Comparison of ENCODE assay signal across 8 mouse cellular contexts in genomic region chr14:55095671-55096070, GRCm38 (mm10). TPM values are rescaled to one million over a fixed set of nuclear protein-coding genes. Genes with fewer than 3 reads are reported as not detected.
A peak's percentile ranks its signal among the peaks of the same experiment; 100 is the strongest.
DNase-seq lines count a peak whose midpoint lies in the region; ATAC-seq and TF ChIP-seq lines count a peak whose summit lies in the region.

No protein-coding gene starts in this region.

- no peaks in the 10 kb centered on the region for H3K9me3 ChIP-seq in heart, embryonic 11.5 days (replicated peaks; ENCODE audit: control insufficient read depth, low read length)
- H3K9me3 ChIP-seq in E14TG2a.4 (ENCODE audit: low read length): no peaks in the 10 kb centered on the region
- H3K9me3 ChIP-seq in heart, embryonic 16.5 days (replicated peaks; ENCODE audit: control insufficient read depth, low read length): no peaks in the 10 kb centered on the region
- H3K9me3 ChIP-seq in liver, postnatal 0 days (ENCODE audit: low read length): no peaks in the 10 kb centered on the region

- H3K4me2 ChIP-seq in heart, embryonic 11.5 days: peak overlapping the region; percentile 70
- H3K4me2 ChIP-seq in heart, embryonic 16.5 days (ENCODE audit: low read depth, low read length): peak overlapping the region; percentile 91
- peak overlapping the region; percentile 91 for H3K4me2 ChIP-seq in liver, postnatal 0 days (ENCODE audit: low read depth, low read length)

- no peak overlapping the region for H3K27ac ChIP-seq in heart, embryonic 11.5 days (ENCODE audit: low read depth, low read length)
- no peak overlapping the region for H3K27ac ChIP-seq in heart, embryonic 16.5 days (ENCODE audit: low read length)
- H3K27ac ChIP-seq in liver, postnatal 0 days (ENCODE audit: low read depth): peak overlapping the region; percentile 80; the same call in 1 of the 2 replicates

- 63% methylated on average over 12 of the region's 12 CpGs for WGBS in heart, embryonic 11.5 days (ENCODE audit: insufficient replicate concordance)
- WGBS in heart, embryonic 16.5 days: 71% methylated on average over 12 of the region's 12 CpGs
- WGBS in liver, postnatal 0 days (ENCODE audit: insufficient replicate concordance): 58% methylated on average over 12 of the region's 12 CpGs

- no peak overlapping the region; the same call in 1 of the 2 replicates for H3K9ac ChIP-seq in heart, embryonic 11.5 days (ENCODE audit: low read depth, low read length)
- peak overlapping the region; percentile 87 for H3K9ac ChIP-seq in heart, embryonic 16.5 days (ENCODE audit: low read length)
- H3K9ac ChIP-seq in liver, postnatal 0 days (replicated peaks): peak overlapping the region; percentile 83

- no peak for DNase-seq in heart, adult 9 months (ENCODE audit: low spot score in 2 of 2)
- peak; percentile 17 for DNase-seq in liver, postnatal 0 days
- no peak for DNase-seq in gastrocnemius, adult 8-10 months (ENCODE audit: low spot score in 2 of 2)
- DNase-seq in layer of hippocampus, adult 9-11 months: no peak
- DNase-seq in Muller cell, postnatal 12 days (ENCODE audit: inconsistent ontology term): no peak

- no peak for ATAC-seq in heart, embryonic 11.5 days (replicated peaks; ENCODE audit: insufficient number of reproducible peaks, low FRiP score, low TSS enrichment)
- no peak for ATAC-seq in heart, embryonic 16.5 days (replicated peaks; ENCODE audit: extremely low read depth, insufficient read depth, low FRiP score)
- no peak for ATAC-seq in liver, postnatal 0 days

- H3K27me3 ChIP-seq in heart, embryonic 11.5 days (ENCODE audit: control insufficient read depth, insufficient read depth, low read length): no peaks in the 10 kb centered on the region
- no peaks in the 10 kb centered on the region for H3K27me3 ChIP-seq in E14TG2a.4 (ENCODE audit: insufficient read depth, low read length)
- H3K27me3 ChIP-seq in heart, embryonic 16.5 days (ENCODE audit: control insufficient read depth, insufficient read depth, low read length): no peaks in the 10 kb centered on the region
- H3K27me3 ChIP-seq in liver, postnatal 0 days (ENCODE audit: insufficient read depth, low read length): no peaks in the 10 kb centered on the region

- H3K4me1 ChIP-seq in heart, embryonic 11.5 days (ENCODE audit: control insufficient read depth, insufficient read depth, low read length): peaks cover 20% of the 10 kb centered on the region
- peaks cover 80% of the 10 kb centered on the region for H3K4me1 ChIP-seq in E14TG2a.4 (replicated peaks; ENCODE audit: low read depth, low read length)
- H3K4me1 ChIP-seq in heart, embryonic 16.5 days (ENCODE audit: control insufficient read depth, insufficient read depth, low read length): peaks cover 21% of the 10 kb centered on the region
- peaks cover 29% of the 10 kb centered on the region for H3K4me1 ChIP-seq in liver, postnatal 0 days (ENCODE audit: insufficient read depth)

- peak overlapping the region; percentile 55; the same call in 1 of the 2 replicates for H3K4me3 ChIP-seq in heart, embryonic 11.5 days (ENCODE audit: low read depth, low read length)
- H3K4me3 ChIP-seq in E14TG2a.4 (replicated peaks; ENCODE audit: low read length): peak overlapping the region; percentile 87
- H3K4me3 ChIP-seq in heart, embryonic 16.5 days (ENCODE audit: low read length): peak overlapping the region; percentile 90
- peak overlapping the region; percentile 89 for H3K4me3 ChIP-seq in liver, postnatal 0 days (ENCODE audit: low read depth, low read length)

- no peak for TF ChIP-seq CTCF in E14TG2a.4 (conservative IDR thresholded peaks at IDR 0.05; ENCODE audit: low read length)
- TF ChIP-seq CTCF in liver, postnatal 0 days (IDR thresholded peaks at IDR 0.05; ENCODE audit: low read depth): no peak

- no peaks in the 10 kb centered on the region; the same call in 1 of the 2 replicates for H3K36me3 ChIP-seq in heart, embryonic 11.5 days (ENCODE audit: control insufficient read depth, insufficient read depth, low read length)
- peaks cover 33% of the 10 kb centered on the region for H3K36me3 ChIP-seq in E14TG2a.4 (ENCODE audit: insufficient read depth, low read length)
- H3K36me3 ChIP-seq in heart, embryonic 16.5 days (ENCODE audit: control insufficient read depth, insufficient read depth): peaks cover 8% of the 10 kb centered on the region
- peaks cover 18% of the 10 kb centered on the region for H3K36me3 ChIP-seq in liver, postnatal 0 days (replicated peaks; ENCODE audit: insufficient read depth, low read length)

- no peak for TF ChIP-seq EP300 in liver, postnatal 0 days (IDR thresholded peaks at IDR 0.05; ENCODE audit: low read depth)

RNA-seq across cellular contexts. Expression of gene Thtpa, which starts 1.1 kb away (rescaled TPM):
- polyA plus RNA-seq in heart, embryonic 11.5 days (2014; fragmentation: Nextera tagmentation; extraction: Ambion mirVana): 12.4 and 15.1 TPM in 2 replicates
- 16.1 and 16.9 TPM in 2 replicates for polyA plus RNA-seq in heart, embryonic 16.5 days (2015; fragmentation: Nextera tagmentation; extraction: Ambion mirVana)
- 5.9 and 7.0 TPM in 2 replicates for polyA plus RNA-seq in liver, postnatal 0 days (2015; fragmentation: Nextera tagmentation; extraction: Ambion mirVana)
- total RNA-seq in gastrocnemius, adult 8-10 months (2022): 10 to 100 TPM; 13.4 to 15.6 (median 14.9) TPM

RNA-seq across cellular contexts. Expression of gene Zfhx2, which starts 3.5 kb away (rescaled TPM):
- 2.9 and 3.1 TPM in 2 replicates for polyA plus RNA-seq in heart, embryonic 11.5 days (2014; fragmentation: Nextera tagmentation; extraction: Ambion mirVana)
- polyA plus RNA-seq in heart, embryonic 16.5 days (2015; fragmentation: Nextera tagmentation; extraction: Ambion mirVana): 2.5 and 3.0 TPM in 2 replicates
- polyA plus RNA-seq in liver, postnatal 0 days (2015; fragmentation: Nextera tagmentation; extraction: Ambion mirVana): 0.78 and 1.0 TPM in 2 replicates
- 1 to 10 TPM; 4.9 to 6.2 (median 5.6) TPM for total RNA-seq in gastrocnemius, adult 8-10 months (2022)

RNA-seq across cellular contexts. Expression of gene Ap1g2, which starts 10.7 kb away (rescaled TPM):
- 9.1 and 11.4 TPM in 2 replicates for polyA plus RNA-seq in heart, embryonic 11.5 days (2014; fragmentation: Nextera tagmentation; extraction: Ambion mirVana)
- 10.4 and 14.2 TPM in 2 replicates for polyA plus RNA-seq in heart, embryonic 16.5 days (2015; fragmentation: Nextera tagmentation; extraction: Ambion mirVana)
- 7.8 and 9.6 TPM in 2 replicates for polyA plus RNA-seq in liver, postnatal 0 days (2015; fragmentation: Nextera tagmentation; extraction: Ambion mirVana)
- 1 to 10 TPM; 2.2 to 3.9 (median 3.6) TPM for total RNA-seq in gastrocnemius, adult 8-10 months (2022)

RNA-seq across cellular contexts. Expression of gene Jph4, which starts 21.1 kb away (rescaled TPM):
- polyA plus RNA-seq in heart, embryonic 11.5 days (2014; fragmentation: Nextera tagmentation; extraction: Ambion mirVana): 0.31 and 0.59 TPM in 2 replicates
- polyA plus RNA-seq in heart, embryonic 16.5 days (2015; fragmentation: Nextera tagmentation; extraction: Ambion mirVana): 0.09 and 0.25 TPM in 2 replicates
- not detected in 2 replicates for polyA plus RNA-seq in liver, postnatal 0 days (2015; fragmentation: Nextera tagmentation; extraction: Ambion mirVana)
- total RNA-seq in gastrocnemius, adult 8-10 months (2022): under 1 TPM in 2 of 4 experiments, not detected in 2; 0.08 to 0.19 TPM
